Mouse (Mus musculus): ENCODE measurements around the gene Cabp4. TPM values are rescaled to one million over a fixed set of nuclear protein-coding genes. Genes with fewer than 3 reads are reported as not detected.

Gene Cabp4
- total and polyA plus RNA-seq, 2 experiments from 2014 or later: 0.36 TPM; not detected in 1

GRCm38 (mm10) chr19:4169378-4169784 is 25.5 kb upstream of the Cabp4 start:
- Histone ChIP-seq H3K9me3 (ENCODE audit: low read length) (no peaks in the 10 kb centered on the region), H3K27ac (ENCODE audit: low read depth, low read length) (peak overlapping the region; percentile 91), H3K27me3 (ENCODE audit: insufficient read depth, low read length) (no peaks in the 10 kb centered on the region), H3K4me3 (ENCODE audit: low read depth, low read length) (peak overlapping the region; percentile 41), H3K4me1 (ENCODE audit: insufficient read depth, low read length) (no peaks in the 10 kb centered on the region), H3K9ac (replicated peaks; ENCODE audit: low read length, poor library complexity, severe bottlenecking) (peak overlapping the region; percentile 80), H3K4me2 (ENCODE audit: low read depth, low read length, poor library complexity, severe bottlenecking) (peak overlapping the region; percentile 75), H3K36me3 (ENCODE audit: insufficient read depth, low read length) (0 out of 2 replicates have a peak, but pooled peaks cover 3% of the 10 kb centered on the region)
- peak; percentile 99 for DNase-seq (ENCODE audit: low spot score)
- under 1% methylated on average over 32 of the region's 43 CpGs for WGBS
- peak; percentile 98 for TF ChIP-seq CTCF (IDR thresholded peaks at IDR 0.05)
- peak; percentile 93 for ATAC-seq (ENCODE audit: low FRiP score)

- DNase-seq (ENCODE audit: low spot score) (no peak), ATAC-seq (ENCODE audit: low FRiP score) (no peak)
- Histone ChIP-seq H3K4me1 (ENCODE audit: insufficient read depth, low read length) (peaks cover 6% of the 10 kb centered on the region; the same call in 1 of the 2 replicates), H3K27ac (ENCODE audit: low read depth, low read length) (no peak overlapping the region), H3K27me3 (ENCODE audit: insufficient read depth, low read length) (no peaks in the 10 kb centered on the region), H3K4me2 (ENCODE audit: low read depth, low read length, poor library complexity, severe bottlenecking) (no peak overlapping the region), H3K9ac (replicated peaks; ENCODE audit: low read length, poor library complexity, severe bottlenecking) (no peak overlapping the region), H3K4me3 (ENCODE audit: low read depth, low read length) (no peak overlapping the region), H3K9me3 (ENCODE audit: low read length) (no peaks in the 10 kb centered on the region), H3K36me3 (ENCODE audit: insufficient read depth, low read length) (0 out of 2 replicates have a peak, but pooled peaks cover 3% of the 10 kb centered on the region)
- WGBS: 74% methylated on average over 9 of the region's 9 CpGs
- no peak for TF ChIP-seq CTCF (IDR thresholded peaks at IDR 0.05)
These were observed 23.0 kb upstream of the Cabp4 start for GRCm38 (mm10) chr19:4166678-4167476.

GRCm38 (mm10) chr19:4164721-4165120 is 20.9 kb upstream of the Cabp4 start:
- Histone ChIP-seq H3K4me1 (ENCODE audit: insufficient read depth, low read length) (peaks cover 6% of the 10 kb centered on the region; the same call in 1 of the 2 replicates), H3K4me2 (ENCODE audit: low read depth, low read length, poor library complexity, severe bottlenecking) (no peak overlapping the region), H3K27ac (ENCODE audit: low read depth, low read length) (no peak overlapping the region), H3K27me3 (ENCODE audit: insufficient read depth, low read length) (no peaks in the 10 kb centered on the region), H3K4me3 (ENCODE audit: low read depth, low read length) (no peak overlapping the region), H3K9me3 (ENCODE audit: low read length) (no peaks in the 10 kb centered on the region), H3K9ac (replicated peaks; ENCODE audit: low read length, poor library complexity, severe bottlenecking) (no peak overlapping the region), H3K36me3 (ENCODE audit: insufficient read depth, low read length) (peaks cover 14% of the 10 kb centered on the region)
- 81% methylated on average over 2 of the region's 2 CpGs for WGBS
- DNase-seq (ENCODE audit: low spot score): no peak
- TF ChIP-seq CTCF (IDR thresholded peaks at IDR 0.05): no peak
- no peak for ATAC-seq (ENCODE audit: low FRiP score)

- H3K4me2 ChIP-seq (ENCODE audit: low read depth, low read length, poor library complexity, severe bottlenecking): no peak overlapping the region
These were observed 20.3 kb upstream of the Cabp4 start for GRCm38 (mm10) chr19:4164100-4164499.

GRCm38 (mm10) chr19:4163543-4163887 is 19.7 kb upstream of the Cabp4 start:
- DNase-seq (ENCODE audit: low spot score) (no peak), ATAC-seq (ENCODE audit: low FRiP score) (peak; percentile 1; the same call in 1 of the 2 replicates)
- H3K9me3 ChIP-seq (ENCODE audit: low read length): no peaks in the 10 kb centered on the region
- H3K36me3 ChIP-seq (ENCODE audit: insufficient read depth, low read length): peaks cover 25% of the 10 kb centered on the region
- H3K4me3 ChIP-seq (ENCODE audit: low read depth, low read length): peak overlapping the region; percentile 69
- peaks cover 6% of the 10 kb centered on the region; the same call in 1 of the 2 replicates for H3K4me1 ChIP-seq (ENCODE audit: insufficient read depth, low read length)
- H3K9ac ChIP-seq (replicated peaks; ENCODE audit: low read length, poor library complexity, severe bottlenecking): peak overlapping the region; percentile 29; the same call in 1 of the 2 replicates
- 27% methylated on average over 4 of the region's 4 CpGs for WGBS
- TF ChIP-seq CTCF (IDR thresholded peaks at IDR 0.05): no peak
- peak overlapping the region; percentile 71 for H3K27ac ChIP-seq (ENCODE audit: low read depth, low read length)
- no peaks in the 10 kb centered on the region for H3K27me3 ChIP-seq (ENCODE audit: insufficient read depth, low read length)
- peak overlapping the region; percentile 91 for H3K4me2 ChIP-seq (ENCODE audit: low read depth, low read length, poor library complexity, severe bottlenecking)

More at GRCm38 (mm10) chr19:4164100-4164499, 20.3 kb upstream of the Cabp4 start:
- WGBS: 91% methylated on average over 3 of the region's 3 CpGs
- Histone ChIP-seq H3K9ac (replicated peaks; ENCODE audit: low read length, poor library complexity, severe bottlenecking) (no peak overlapping the region), H3K27me3 (ENCODE audit: insufficient read depth, low read length) (no peaks in the 10 kb centered on the region), H3K4me3 (ENCODE audit: low read depth, low read length) (no peak overlapping the region), H3K4me1 (ENCODE audit: insufficient read depth, low read length) (peaks cover 6% of the 10 kb centered on the region; the same call in 1 of the 2 replicates), H3K27ac (ENCODE audit: low read depth, low read length) (peak overlapping the region; percentile 71), H3K36me3 (ENCODE audit: insufficient read depth, low read length) (peaks cover 20% of the 10 kb centered on the region), H3K9me3 (ENCODE audit: low read length) (no peaks in the 10 kb centered on the region)
- ATAC-seq (ENCODE audit: low FRiP score): no peak
- no peak for TF ChIP-seq CTCF (IDR thresholded peaks at IDR 0.05)
- DNase-seq (ENCODE audit: low spot score): no peak
